In genomic region chr12:37310786-37311185, GRCm38 (mm10) we compare ENCODE assay signal across 16 mouse cellular contexts.
DNase-seq lines count a peak whose midpoint lies in the region; ATAC-seq lines count a peak whose summit lies in the region.
"Had no signal": no experiment of that assay in that cellular context is flagged by ENCODE, and none has a peak within 500 bp of the region (broad histone marks: within the 10 kb centered on the region; RNA-seq: fewer than 3 reads in every experiment).

No protein-coding gene starts in this region.

- no peak for ATAC-seq in neural tube, embryonic 15.5 days (ENCODE audit: low FRiP score)
- ATAC-seq in forebrain, embryonic 12.5 days (ENCODE audit: low FRiP score): no peak
- ATAC-seq: forebrain, embryonic 16.5 days; intestine, embryonic 16.5 days had no signal

- H3K4me3 ChIP-seq in neural tube, embryonic 15.5 days (replicated peaks): no peak overlapping the region
- H3K4me3 ChIP-seq in forebrain, embryonic 12.5 days (replicated peaks): no peak overlapping the region
- H3K4me3 ChIP-seq: embryonic facial prominence, embryonic 12.5 days; heart, embryonic 12.5 days; hindbrain, embryonic 12.5 days had no signal

- WGBS in neural tube, embryonic 15.5 days: 95% methylated on average over 1 of the region's 1 CpGs
- WGBS in forebrain, embryonic 12.5 days: 95% methylated on average over 1 of the region's 1 CpGs

- H3K27ac ChIP-seq in neural tube, embryonic 15.5 days (replicated peaks): no peak overlapping the region
- H3K27ac ChIP-seq in forebrain, embryonic 12.5 days: no peak overlapping the region
- H3K27ac ChIP-seq: embryonic facial prominence, embryonic 12.5 days; hindbrain, embryonic 12.5 days had no signal

- no peak overlapping the region for H3K9ac ChIP-seq in neural tube, embryonic 15.5 days (replicated peaks)
- H3K9ac ChIP-seq in forebrain, embryonic 12.5 days: no peak overlapping the region
- H3K9ac ChIP-seq: embryonic facial prominence, embryonic 12.5 days; heart, embryonic 12.5 days; hindbrain, embryonic 12.5 days had no signal

- peak; percentile 28 for DNase-seq in neural tube, embryonic 10.5 days (ENCODE audit: extremely low spot score, low spot score)
- DNase-seq in embryo, embryonic 9.5 days (ENCODE audit: extremely low spot score): peak; percentile 51
- DNase-seq in hindlimb bud, embryonic 11.5 days (ENCODE audit: extremely low spot score, low read depth, low spot score): peak; percentile 28
- no peak for DNase-seq in adrenal gland, postnatal 25 days
- DNase-seq: adrenal gland, adult 2 months; adrenal gland, postnatal 36 days; cerebellum, adult 2 months; cerebellum, postnatal 10 days; gastrocnemius, postnatal 14 days had no signal

- no peak overlapping the region for H3K4me2 ChIP-seq in neural tube, embryonic 15.5 days
- H3K4me2 ChIP-seq in forebrain, embryonic 12.5 days: no peak overlapping the region
- H3K4me2 ChIP-seq: embryonic facial prominence, embryonic 12.5 days; heart, embryonic 12.5 days; hindbrain, embryonic 12.5 days had no signal

- no peaks in the 10 kb centered on the region for H3K9me3 ChIP-seq in neural tube, embryonic 15.5 days (replicated peaks)
- H3K9me3 ChIP-seq in forebrain, embryonic 12.5 days: no peaks in the 10 kb centered on the region
- H3K9me3 ChIP-seq: embryonic facial prominence, embryonic 12.5 days; heart, embryonic 12.5 days; hindbrain, embryonic 12.5 days had no signal

- H3K4me1 ChIP-seq in neural tube, embryonic 15.5 days: no peaks in the 10 kb centered on the region
- no peaks in the 10 kb centered on the region for H3K4me1 ChIP-seq in forebrain, embryonic 12.5 days
- H3K4me1 ChIP-seq: embryonic facial prominence, embryonic 12.5 days; heart, embryonic 12.5 days; hindbrain, embryonic 12.5 days had no signal

- H3K27me3 ChIP-seq in neural tube, embryonic 15.5 days (replicated peaks): no peaks in the 10 kb centered on the region
- no peaks in the 10 kb centered on the region for H3K27me3 ChIP-seq in forebrain, embryonic 12.5 days
- H3K27me3 ChIP-seq: embryonic facial prominence, embryonic 12.5 days; heart, embryonic 12.5 days; hindbrain, embryonic 12.5 days had no signal

- no peaks in the 10 kb centered on the region for H3K36me3 ChIP-seq in neural tube, embryonic 15.5 days
- no peaks in the 10 kb centered on the region for H3K36me3 ChIP-seq in forebrain, embryonic 12.5 days (replicated peaks)
- H3K36me3 ChIP-seq: embryonic facial prominence, embryonic 12.5 days; heart, embryonic 12.5 days; hindbrain, embryonic 12.5 days had no signal
